Mouse (Mus musculus) liver, postnatal 0 days (tissue): Measurements from ENCODE around the gene Gm8947.
"Not testable (repeated sequence)": the region's sequence is repeated elsewhere in the genome, so short reads cannot be mapped to it uniquely, and the experiment has no call there.

ENCODE experiments used
- CTCF ChIP-seq: sonication (generic); IDR thresholded peaks from 2 replicates; pipeline ENCODE4 v1.5.1; 2016; ENCODE audit warnings: antibody characterized with exemption, low read depth
- EP300 ChIP-seq: IDR thresholded peaks from 2 replicates; pipeline ENCODE4 v1.6.1; 2016; ENCODE audit warnings: antibody characterized with exemption, low read depth, mild to moderate bottlenecking

GRCm38 (mm10) chr1:151209824-151210355 is 17.7 kb downstream of the Gm8947 start, which contains the start of gene Gm47996:
- TF ChIP-seq EP300, result not testable (repeated sequence)
- TF ChIP-seq CTCF, result 0 out of 2 replicates have a peak, but pooled peaks have one; percentile 3
